Mouse (Mus musculus): ENCODE data around the gene Eif3c.

Gene Eif3c

DNA sequence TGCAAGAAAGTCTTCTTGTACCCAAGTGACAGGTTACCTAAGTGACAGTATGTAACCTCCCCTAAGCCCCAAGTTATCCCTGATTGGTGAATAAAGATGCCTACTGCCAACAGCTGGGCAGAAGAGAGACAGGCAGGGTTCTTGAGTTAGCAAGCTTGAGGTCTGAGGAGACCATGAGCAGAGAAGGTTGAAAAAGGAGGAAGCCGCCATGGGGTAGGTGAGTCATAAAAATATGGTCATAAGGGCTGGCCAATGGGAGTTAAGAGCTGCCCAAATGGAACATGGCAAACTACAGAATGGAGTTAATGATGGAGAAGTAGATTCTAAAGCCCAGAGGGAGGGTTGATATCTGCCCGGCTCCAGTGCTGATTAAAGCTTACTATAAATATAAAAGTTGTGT, 20.6 kb downstream of the Eif3c start:
- DNase-seq = no peak

- no peak for DNase-seq
Observed at GRCm38 (mm10) chr7:126541661-126542060, 24.6 kb downstream of the Eif3c start.

DNA sequence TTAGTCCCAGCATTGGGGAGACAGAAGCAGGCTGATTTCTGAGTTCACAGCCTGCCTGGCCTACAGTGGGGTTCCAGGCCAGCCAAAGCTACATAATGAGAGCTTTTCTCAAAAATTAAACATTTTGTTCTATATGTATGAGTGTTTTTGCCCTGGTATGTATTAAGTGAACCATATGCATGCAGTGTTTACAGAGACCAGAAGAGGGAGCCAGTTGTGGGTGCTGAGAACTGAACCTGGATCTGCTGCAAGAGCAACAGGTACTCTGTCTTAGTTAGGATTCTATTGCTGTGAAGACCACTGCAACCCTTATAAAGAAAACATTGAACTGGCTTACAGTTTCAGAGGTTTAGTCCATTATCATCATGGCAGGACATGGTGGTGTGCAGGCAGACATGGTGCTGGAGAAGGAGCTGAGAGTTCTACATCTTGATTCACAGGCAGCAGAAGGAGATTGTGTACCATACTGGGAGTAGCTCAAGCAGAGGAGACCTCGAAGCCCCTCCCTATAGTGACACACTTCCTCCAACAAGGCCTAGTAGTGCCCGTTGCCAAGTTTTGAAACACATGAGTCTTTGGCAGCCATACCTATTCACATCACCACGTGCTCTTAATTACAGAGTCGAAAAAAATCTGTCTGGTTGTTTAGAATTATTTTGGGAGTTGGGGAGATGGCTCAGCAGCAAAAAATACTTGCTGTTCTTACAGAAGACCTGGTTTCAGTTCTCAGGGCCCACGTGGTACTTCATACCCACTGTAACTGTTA, 28.2 kb downstream of the Eif3c start:
- DNase-seq = peak; percentile 26

GRCm38 (mm10) chr7:126536466-126536865, 29.7 kb downstream of the Eif3c start:
- no peak for DNase-seq

DNA sequence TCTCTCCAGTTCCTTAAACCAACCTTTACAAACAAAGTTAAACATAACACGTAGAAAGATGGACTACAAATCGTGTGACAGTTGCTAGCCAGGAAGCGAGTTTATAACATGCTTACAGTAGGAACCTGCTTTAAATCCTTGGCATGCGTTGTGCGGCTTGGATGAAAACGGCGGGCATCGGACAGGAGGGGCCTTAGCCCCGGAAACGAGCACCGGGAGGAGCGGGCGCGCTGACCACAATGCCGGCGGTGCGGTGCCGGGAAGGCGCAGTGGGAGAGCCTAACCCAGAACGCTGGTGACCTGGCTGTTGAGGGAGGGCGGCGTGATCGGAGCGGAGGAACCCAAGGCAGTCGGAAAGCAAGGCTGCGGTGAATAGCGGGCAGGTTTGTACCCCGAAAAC, 30.4 kb downstream of the Eif3c start:
- no peak for DNase-seq

GRCm38 (mm10) chr7:126533434-126533833, 32.8 kb downstream of the Eif3c start:
- DNase-seq = no peak

DNA sequence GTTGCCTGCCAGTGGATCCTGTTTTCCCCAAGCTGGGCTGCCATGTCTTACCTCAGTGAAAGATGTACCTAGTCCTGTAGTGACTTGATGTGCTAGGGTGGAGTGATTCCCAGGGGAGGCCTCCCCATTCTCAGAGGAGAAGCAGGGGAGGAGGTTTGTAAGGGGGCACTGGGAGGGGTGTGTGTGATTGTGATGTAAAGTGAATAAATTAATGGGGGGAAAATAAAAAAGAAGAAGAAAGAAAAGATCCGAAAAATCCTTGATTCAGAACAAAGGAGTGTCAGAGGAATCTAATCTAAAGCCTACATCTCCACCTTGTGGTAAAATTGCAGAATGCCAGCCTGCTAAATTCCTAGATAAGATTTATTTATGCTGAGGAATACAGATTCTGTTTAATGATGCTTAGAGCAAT, 38.0 kb downstream of the Eif3c start:
- peak; percentile 69 for DNase-seq

DNA sequence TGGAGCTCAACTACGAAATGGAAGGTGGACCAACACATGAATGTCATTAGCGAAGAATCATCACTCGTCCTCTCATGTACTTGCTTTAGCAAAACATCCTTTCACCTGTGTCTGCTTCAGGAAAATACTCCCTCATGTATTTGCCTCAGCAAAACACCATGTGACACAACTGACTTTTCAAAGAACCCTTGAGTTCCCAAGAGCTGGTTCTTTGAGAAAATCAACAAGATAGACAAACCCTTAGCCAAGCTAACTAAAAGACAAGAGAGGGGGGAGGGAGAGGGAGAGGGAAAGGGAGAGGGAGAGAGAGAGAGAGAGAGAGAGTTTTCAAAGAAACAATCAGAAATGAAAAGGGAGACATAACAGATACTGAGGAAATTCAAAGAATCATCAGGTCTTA, 42.9 kb downstream of the Eif3c start:
- DNase-seq = no peak

GRCm38 (mm10) chr7:126519513-126519912, 46.7 kb downstream of the Eif3c start:
- DNase-seq = no peak

DNA sequence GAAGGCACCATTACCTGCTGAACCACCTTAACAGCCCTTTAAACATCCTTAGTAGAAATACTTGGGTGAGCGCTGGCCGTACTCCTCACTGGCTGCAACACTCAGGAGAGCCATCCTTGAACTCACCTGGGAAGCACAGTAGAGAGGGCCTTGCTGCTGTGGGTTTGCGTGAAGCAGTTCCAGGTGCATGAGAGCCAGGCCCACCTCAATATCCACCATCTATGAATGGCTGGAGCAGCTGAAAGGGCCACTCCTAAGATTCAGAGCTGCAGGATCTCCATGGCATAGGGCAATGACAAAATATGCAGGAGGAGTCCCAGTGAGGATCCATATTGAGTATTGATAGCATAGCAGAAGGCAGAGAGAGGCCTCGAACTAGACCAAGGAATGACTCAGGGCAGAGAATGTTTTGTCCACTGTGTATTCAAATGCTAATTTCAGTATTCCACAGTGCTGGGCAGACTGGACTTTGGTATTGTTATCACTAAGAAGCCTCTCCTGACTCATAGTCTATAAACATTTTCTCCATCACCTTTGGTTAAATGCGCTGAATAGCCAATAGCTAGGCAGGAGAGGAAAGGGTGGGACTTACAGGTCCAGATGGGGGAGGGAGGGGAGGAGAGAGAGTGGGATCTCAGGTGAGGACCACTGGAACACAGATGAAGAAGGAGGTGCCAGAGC, 47.8 kb downstream of the Eif3c start:
- no peak for DNase-seq

GRCm38 (mm10) chr7:126511287-126511686, 54.9 kb downstream of the Eif3c start:
- DNase-seq = no peak

- DNase-seq = no peak
Observed at GRCm38 (mm10) chr7:126507126-126507778, 59.0 kb downstream of the Eif3c start.

DNA sequence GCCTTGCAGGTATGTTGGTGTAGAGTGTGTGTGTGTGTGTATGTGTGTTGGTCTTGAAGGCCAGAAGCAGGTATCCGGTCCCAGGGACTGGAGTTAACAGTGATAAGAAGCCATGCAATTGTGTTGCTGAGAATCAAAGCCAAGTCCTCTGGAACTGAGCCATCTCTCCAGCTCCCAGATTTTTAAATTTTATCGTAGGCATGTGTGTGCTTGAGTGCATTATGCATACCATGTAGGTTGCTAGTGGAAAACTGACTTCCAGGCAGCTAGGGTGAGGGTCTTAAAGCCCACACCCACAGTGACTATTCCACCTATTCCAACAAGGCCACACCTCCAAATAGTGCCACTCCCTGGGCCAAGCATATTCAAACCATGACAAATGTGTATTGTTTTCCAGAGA, 61.3 kb downstream of the Eif3c start:
- DNase-seq = peak; percentile 62

GRCm38 (mm10) chr7:126503273-126503878, 62.8 kb downstream of the Eif3c start, which contains the start of gene Atxn2l:
Gene Atxn2l, minus strand, starts transcription at chr7:126503437.
- DNase-seq = peak; percentile 98

- DNase-seq = no peak
Observed at GRCm38 (mm10) chr7:126502751-126503150, 63.5 kb downstream of the Eif3c start.

DNA sequence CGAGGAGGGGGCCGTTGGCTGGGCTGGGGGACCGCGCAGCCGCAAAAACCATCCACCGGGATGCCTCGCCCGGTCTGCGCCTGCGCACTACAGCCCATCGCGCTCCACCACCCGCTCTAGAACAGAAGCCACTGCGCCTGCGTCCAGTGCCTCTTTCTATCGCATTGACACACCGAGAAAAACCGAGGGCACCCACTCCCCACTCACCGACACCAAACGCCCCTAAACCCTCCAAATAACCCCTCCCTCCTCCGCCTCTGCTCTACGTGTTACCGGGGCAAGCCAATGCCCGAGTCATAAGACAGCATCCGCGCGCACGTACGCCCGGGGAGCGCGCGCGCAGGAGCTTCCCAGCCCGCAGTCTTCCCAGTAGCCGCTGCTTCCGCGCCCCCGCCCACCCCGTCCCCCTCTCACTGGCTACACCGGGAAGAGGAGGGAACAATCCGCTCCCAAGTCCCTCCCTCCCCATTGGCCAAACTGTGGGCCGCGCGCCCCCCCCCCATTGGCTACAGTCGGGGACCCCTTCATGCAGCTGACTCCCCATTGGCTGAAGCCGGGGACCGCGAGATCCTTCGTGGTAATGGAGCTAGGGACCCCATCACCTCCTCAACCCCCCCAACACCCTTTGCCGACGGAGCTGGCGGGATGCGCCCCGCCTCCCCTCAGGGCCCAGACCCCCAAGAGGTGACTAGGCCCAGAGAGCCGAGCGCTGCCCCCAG, 64.0 kb downstream of the Eif3c start:
- DNase-seq = peak; percentile 93

DNA sequence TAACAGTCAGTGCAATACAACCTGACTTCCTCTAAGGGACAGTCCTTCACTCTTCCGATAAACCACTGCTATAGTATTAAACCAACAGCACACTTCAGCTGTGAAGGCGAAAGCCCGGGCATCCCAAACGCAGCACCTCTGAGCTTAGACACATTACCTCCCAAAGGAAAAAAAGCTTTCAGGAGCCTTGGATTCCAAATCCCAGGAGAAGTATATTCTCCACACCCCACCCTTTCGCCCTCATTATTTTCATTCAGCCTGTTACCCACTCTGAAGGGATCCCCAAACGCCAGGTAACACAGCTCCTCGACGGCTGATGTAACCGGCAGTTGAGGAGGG, 64.6 kb downstream of the Eif3c start:
- DNase-seq = no peak

DNA sequence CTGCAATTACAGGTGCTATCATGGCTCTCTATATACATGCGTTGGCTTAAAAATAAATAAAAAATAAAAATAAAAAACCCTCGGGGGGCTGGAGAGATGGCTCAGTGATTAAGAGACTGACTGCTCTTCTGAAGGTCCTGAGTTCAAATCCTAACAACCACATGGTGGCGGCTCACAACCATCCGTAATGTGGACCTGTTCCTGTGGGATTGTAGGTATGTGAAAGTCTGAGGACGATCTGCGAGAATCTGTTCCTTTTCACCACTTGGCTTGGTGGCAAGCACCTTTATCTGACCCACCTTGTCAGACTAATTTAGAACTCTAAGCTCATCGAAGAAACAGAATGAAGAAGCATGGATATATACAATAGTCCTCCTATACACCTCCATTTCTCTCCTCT, 66.8 kb downstream of the Eif3c start:
- peak; percentile 24 for DNase-seq

DNA sequence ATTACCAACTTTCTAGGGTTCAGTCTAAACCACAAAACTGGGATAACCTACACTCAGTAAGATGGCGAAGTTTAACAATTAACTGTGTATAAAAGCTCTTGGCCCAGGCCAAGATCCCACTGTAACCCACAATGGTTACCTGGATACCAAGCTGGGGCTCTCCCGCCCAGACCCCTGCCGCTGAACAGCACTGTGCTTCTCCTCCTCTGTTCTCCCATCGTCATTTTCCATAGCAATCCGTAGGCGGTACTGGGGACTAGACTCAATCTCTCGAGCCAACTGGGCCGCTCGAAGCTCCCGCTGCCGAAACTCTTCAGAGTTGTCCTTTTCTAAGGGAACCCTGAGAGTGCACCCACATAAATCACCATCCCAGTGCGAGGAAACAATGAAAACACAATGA, 68.2 kb downstream of the Eif3c start:
- DNase-seq = peak; percentile 12

DNA sequence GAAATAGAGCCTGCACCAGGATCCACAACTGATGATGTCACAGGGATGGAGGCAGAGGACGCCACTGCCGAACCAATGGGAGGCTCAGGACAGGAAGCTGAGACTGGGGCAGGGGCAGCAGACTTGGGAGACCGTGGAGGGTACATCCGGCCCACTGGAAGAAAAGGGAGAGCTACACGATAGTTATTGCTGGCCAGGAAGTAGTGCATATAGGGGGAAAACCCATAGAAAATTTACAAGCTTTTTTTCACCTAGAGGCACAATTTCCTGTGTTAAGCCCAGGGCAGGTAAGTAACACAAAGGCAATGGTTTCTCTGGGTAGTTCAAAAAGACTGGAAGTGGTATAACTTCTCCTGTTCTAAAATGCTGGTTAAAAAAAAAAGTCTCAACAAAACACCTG, 69.7 kb downstream of the Eif3c start:
- peak; percentile 8 for DNase-seq

Data from cerebellum, adult 9-10 months (tissue).